Mouse (Mus musculus): ENCODE data around the gene Cdc37.
A peak's percentile ranks its signal among the peaks of the same experiment; 100 is the strongest.

The Cdc37 gene

GRCm38 (mm10) chr9:21167140-21168097 lies 17.6 kb upstream of the Cdc37 start:
- peak; percentile 59 to 65 for DNase-seq

- DNase-seq: no peak
These were observed 16.7 kb upstream of the Cdc37 start for GRCm38 (mm10) chr9:21166516-21166915.

- no peak for DNase-seq
These were observed 16.2 kb upstream of the Cdc37 start for GRCm38 (mm10) chr9:21165952-21166451.

- DNase-seq: no peak
These were observed 15.5 kb upstream of the Cdc37 start, which contains the start of gene Pde4a for GRCm38 (mm10) chr9:21165041-21165951. Pde4a (plus strand) TSS chr9:21165714.

GRCm38 (mm10) chr9:21164072-21164471 lies 14.3 kb upstream of the Cdc37 start:
- no peak for DNase-seq

GRCm38 (mm10) chr9:21163086-21164050 lies 13.6 kb upstream of the Cdc37 start:
- DNase-seq: no peak

- DNase-seq: peak; percentile 85 to 91
These were observed 11.6 kb upstream of the Cdc37 start for GRCm38 (mm10) chr9:21161209-21161909.

GRCm38 (mm10) chr9:21154787-21155186 lies 5.0 kb upstream of the Cdc37 start:
- no peak for DNase-seq

GRCm38 (mm10) chr9:21153833-21154232 lies 4.1 kb upstream of the Cdc37 start:
- DNase-seq: no peak

GRCm38 (mm10) chr9:21153331-21153730 lies 3.5 kb upstream of the Cdc37 start:
- DNase-seq: no peak

- peak; percentile 45 to 67 for DNase-seq
These were observed 2.9 kb upstream of the Cdc37 start for GRCm38 (mm10) chr9:21152715-21153114.

- DNase-seq: no peak
These were observed 617 bp downstream of the Cdc37 start for GRCm38 (mm10) chr9:21149077-21149653.

- no peak for DNase-seq
These were observed 1.4 kb downstream of the Cdc37 start for GRCm38 (mm10) chr9:21148427-21148826.

- DNase-seq: no peak
These were observed 3.1 kb downstream of the Cdc37 start for GRCm38 (mm10) chr9:21146722-21147121.

GRCm38 (mm10) chr9:21145431-21145830 lies 4.4 kb downstream of the Cdc37 start:
- no peak for DNase-seq

- DNase-seq: no peak
These were observed 5.4 kb downstream of the Cdc37 start for GRCm38 (mm10) chr9:21144361-21144760.

GRCm38 (mm10) chr9:21141922-21142321 lies 7.9 kb downstream of the Cdc37 start:
- no peak for DNase-seq

GRCm38 (mm10) chr9:21138386-21138785 lies 11.4 kb downstream of the Cdc37 start:
- DNase-seq: no peak

- DNase-seq: peak; percentile 58 to 64
These were observed 12.6 kb downstream of the Cdc37 start for GRCm38 (mm10) chr9:21137229-21137628.

GRCm38 (mm10) chr9:21136401-21136800 lies 13.4 kb downstream of the Cdc37 start:
- peak; percentile 30 to 57 for DNase-seq

GRCm38 (mm10) chr9:21135941-21136381 lies 13.8 kb downstream of the Cdc37 start:
- DNase-seq: no peak

All from lung, adult 18-20 months (tissue).